Mouse (Mus musculus) cerebellum, adult 11 months (tissue): Measurements from ENCODE around the gene Bcl11b.
A peak's percentile ranks its signal among the peaks of the same experiment; 100 is the strongest.

ENCODE experiments used
- DNase-seq: peaks from one replicate; pipeline ENCODE4 v3.0.0; 2022

Gene Bcl11b

DNA sequence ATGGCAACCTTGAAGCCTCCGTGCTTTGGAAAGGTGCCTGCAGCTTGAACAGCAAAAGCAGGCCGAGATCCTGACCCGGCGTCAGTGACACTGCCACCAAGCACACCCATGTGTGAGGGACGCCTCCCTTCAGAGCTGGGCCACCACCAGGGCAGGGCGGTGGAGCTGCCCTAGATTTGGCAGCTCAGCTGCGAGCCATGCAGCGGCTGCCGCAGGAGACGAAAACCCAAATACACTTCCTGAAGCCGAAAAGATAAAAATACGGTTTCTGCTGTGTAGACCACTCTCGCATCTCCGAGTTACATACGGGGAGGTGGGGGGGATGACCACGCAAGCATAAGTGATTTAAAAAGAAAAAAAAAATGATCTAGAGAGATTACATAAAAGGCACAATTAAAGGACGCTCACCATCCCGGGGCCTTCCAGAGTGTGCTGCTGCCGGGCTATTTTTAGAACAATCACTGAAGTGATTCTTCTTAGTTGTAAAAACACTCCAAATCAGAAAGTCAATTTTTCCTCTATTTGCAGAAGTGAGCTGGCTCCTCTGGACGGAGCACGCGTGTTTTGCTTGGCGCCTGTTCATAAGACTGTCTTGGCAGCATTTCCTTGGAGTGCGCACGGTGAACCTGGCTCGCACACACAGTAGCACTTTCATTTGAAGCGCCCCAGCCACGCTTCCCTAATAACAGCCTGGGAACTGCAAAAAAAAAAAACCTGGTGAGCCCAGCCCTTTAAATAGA lies 72.6 kb downstream of the Bcl11b start:
- peak; percentile 39 for DNase-seq

DNA sequence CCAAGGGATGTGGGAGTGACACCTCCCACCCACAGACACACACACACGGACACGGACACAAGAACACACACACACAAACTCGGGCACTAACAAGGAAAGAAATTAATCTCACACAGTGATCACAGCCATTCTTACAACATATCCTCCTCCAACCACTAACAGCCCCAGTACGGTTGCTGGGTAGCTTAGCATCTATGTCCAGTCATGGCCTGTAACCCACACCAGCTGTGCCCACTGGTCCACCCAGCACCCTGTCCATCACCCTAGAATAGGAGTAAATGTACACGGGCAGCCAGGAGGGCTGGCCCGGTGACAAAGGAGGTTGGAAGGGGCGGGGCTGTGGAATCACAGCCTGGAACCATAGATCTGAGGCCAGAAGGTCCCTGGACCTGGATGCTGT lies 74.5 kb downstream of the Bcl11b start:
- no peak for DNase-seq

GRCm38 (mm10) chr12:107928464-107928901 lies 74.9 kb downstream of the Bcl11b start:
- no peak for DNase-seq

DNA sequence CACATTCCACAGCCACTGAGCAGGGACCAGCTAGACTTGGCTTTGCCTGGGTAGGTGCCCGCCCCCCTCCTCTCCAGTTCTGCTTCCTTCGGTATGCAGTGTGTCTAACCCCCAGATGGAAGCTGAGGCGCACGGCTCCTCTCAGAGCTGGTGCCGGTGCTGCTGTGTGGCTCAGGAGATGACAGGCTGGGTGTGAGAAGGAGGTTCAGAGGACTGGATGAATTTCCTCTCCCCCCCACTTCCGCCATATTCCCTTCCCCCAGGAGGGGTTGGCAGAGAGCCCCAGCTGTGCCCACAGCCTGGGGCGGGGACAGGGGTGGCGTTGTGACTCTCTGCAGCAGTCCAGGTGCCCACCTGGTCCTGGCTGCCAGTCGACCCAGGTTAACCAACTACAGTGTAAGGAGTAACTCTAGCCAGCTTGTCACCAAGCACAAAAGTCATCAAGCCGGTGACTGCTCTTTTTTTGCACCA lies 75.4 kb downstream of the Bcl11b start:
- DNase-seq = no peak

GRCm38 (mm10) chr12:107926074-107926855 lies 77.1 kb downstream of the Bcl11b start:
- DNase-seq = no peak

GRCm38 (mm10) chr12:107924696-107925095 lies 78.7 kb downstream of the Bcl11b start:
- no peak for DNase-seq

DNA sequence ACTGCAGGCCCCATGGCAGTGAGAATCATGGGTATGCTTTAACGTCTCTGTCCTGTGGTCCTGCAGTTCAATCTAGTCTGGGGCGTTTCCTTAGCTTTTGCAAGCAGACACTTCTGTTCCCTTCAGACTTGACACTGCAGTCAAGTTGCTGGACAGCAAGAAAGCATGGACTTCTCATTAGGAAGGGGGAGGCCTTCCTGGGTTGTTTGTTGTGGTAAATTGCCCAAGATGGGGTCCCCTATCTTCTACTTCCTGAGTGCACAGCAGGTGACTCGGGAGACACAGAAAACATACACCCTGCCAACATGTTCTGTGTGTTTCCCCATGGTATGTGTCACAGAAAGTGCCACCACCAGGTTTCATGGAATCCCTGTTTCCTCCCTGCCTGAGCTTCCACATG lies 79.4 kb downstream of the Bcl11b start:
- DNase-seq = no peak

DNA sequence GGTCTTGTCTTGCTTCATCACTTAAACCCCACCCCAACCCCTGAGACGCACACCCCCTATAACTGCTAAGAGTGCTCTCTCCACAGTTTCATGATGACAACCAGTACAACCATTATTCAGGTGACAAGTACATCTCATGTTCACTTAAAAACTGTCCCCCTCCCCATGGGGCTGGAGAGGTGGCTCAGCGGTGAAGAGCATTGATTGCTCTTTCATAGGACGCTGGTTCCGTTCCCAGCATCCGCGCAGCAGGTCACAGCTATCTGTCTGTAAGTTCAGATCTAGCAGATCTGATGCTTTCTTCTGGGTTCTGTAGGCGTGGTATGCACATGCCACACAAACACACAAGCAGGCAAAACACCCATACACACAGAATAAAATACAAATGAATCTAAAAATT lies 81.2 kb downstream of the Bcl11b start:
- no peak for DNase-seq

DNA sequence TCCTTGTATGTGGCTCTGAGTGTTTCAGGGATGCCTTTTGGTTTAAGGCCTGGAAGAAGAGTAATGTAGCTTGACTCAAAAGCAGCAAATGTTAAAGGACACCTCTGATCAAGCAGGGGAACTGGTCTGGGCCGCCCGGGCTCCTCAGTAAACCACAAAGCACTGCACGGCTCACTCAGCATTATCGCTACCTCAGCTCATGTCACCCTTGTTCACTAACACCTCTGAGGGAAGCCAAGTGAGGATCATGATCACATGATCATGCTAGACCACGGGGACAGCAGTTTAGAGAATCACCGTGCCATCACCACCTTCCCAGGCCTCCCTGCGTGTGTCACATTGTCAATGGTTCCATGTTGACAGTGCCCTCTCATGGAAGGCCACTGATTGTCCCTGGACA lies 81.8 kb downstream of the Bcl11b start:
- DNase-seq = no peak

GRCm38 (mm10) chr12:107921154-107921553 lies 82.2 kb downstream of the Bcl11b start:
- DNase-seq = no peak

GRCm38 (mm10) chr12:107920716-107921115 lies 82.7 kb downstream of the Bcl11b start:
- DNase-seq = no peak

DNA sequence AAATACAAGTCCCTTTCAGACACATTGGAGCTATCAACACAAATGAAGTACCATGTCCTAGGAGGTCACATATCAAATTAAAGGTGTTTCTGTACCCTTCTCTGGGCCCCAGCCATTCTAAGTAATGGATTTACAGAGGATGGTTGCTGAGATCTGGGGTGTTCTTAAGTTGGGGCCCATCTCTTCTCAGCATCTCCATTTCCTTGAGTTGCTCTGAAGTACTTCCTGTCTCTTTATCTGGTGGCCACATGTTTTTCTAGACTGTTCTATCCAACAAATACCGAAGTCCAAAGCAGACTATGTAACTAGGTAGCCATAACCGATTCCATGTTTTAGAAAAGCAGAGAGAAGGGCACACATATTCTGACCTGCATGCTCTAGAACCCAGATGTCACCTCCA lies 83.3 kb downstream of the Bcl11b start:
- DNase-seq = no peak

GRCm38 (mm10) chr12:107918779-107919178 lies 84.6 kb downstream of the Bcl11b start:
- DNase-seq = no peak

DNA sequence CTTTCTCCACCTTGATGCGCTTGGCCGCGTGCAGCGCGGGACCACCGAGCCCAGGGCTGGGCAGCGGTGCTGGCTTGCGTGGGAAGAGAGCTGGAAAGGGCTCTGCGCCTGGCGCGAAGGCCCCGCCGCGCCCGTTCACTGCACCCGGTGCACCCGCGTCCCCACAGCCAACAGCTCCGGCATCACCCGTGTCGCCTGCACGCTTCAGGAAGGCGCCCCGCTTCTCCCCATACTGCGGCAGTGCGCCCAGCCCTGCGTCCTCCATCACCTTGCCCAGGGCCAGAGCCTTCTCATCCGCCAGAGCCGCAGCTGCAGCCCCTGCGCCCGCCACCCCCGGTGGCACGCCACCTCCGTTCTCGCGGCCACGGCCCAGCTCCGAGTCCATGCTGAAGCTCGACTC lies 87.4 kb downstream of the Bcl11b start:
- DNase-seq = no peak

- no peak for DNase-seq
These were observed 88.0 kb downstream of the Bcl11b start for GRCm38 (mm10) chr12:107915396-107915795.

GRCm38 (mm10) chr12:107908826-107909225 lies 94.6 kb downstream of the Bcl11b start:
- no peak for DNase-seq

GRCm38 (mm10) chr12:107905333-107905732 lies 98.1 kb downstream of the Bcl11b start:
- no peak for DNase-seq

DNA sequence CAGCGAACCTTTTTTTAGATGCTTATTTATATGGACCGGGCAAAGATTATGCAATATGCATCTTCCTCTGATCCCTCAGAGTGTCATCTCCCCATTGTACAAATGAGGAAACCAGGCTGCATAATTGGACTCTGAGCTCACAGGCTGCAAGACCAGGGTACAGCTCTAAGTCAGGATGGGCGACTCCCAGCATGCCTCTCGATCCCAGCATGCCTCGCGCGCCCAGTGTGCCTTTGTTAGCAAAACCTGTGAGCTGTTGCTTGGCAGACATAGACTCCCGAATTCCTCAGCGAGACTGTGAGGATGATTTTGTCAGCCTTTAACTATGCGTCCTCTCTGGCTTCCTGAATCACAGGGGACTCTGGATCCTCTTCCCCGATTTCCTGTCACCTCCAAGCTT lies 98.9 kb downstream of the Bcl11b start:
- no peak for DNase-seq

GRCm38 (mm10) chr12:107903949-107904348 lies 99.5 kb downstream of the Bcl11b start:
- no peak for DNase-seq

GRCm38 (mm10) chr12:107891449-107891848 lies 112.0 kb downstream of the Bcl11b start:
- DNase-seq = no peak

GRCm38 (mm10) chr12:107890326-107890725 lies 113.1 kb downstream of the Bcl11b start:
- DNase-seq = no peak

GRCm38 (mm10) chr12:107889841-107890240 lies 113.6 kb downstream of the Bcl11b start:
- DNase-seq = no peak

DNA sequence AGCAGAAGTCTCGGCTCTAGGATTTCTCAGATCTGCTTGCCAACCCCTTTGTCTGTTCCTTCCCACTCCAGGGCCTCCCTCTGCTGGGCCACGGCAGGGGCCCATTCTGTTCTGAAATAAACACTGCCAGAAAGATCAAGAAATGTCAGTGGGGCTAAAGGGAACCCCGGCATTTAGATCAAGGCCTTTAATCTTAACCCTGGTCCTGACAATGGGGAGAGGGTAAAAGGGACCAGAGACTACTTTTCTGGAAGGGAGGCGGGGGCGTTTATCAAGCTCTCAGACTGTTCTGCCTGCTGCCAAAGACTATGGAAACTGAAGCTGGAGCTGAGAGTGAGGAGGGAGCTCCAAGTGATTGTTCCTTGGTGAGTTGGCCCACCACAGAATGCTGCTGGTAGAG lies 114.8 kb downstream of the Bcl11b start:
- no peak for DNase-seq

DNA sequence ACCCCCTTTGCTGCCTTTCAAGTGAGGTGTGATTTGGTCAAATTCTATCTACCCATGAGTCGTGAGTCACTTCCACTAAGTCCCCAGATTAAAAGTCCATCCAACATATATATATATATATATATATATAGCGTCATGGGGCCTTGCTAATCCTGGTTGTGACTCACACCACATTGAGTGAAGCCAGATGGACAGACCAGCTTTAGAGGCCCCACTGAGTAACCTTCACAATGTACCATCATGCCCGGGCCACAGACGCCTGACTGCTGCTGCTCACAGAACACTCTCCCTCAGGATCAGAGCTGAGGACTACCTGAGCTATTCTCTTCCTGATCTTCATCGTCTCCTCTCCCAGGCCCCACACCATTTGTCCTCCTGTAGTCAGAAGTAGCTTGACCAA lies 115.4 kb downstream of the Bcl11b start:
- no peak for DNase-seq
